Mouse (Mus musculus): ENCODE measurements around the gene Slit3. TPM values are rescaled to one million over a fixed set of nuclear protein-coding genes. Genes with fewer than 3 reads are reported as not detected.

The Slit3 gene
- polyA plus RNA-seq, 1 experiment from 2014 or later = 5.9 TPM

GRCm38 (mm10) chr11:35669536-35669935 lies 548.5 kb downstream of the Slit3 start:
- no peaks in the 10 kb centered on the region for H3K4me1 ChIP-seq (ENCODE audit: control insufficient read depth, insufficient read depth, low read length)
- H3K4me3 ChIP-seq (ENCODE audit: low read length) = no peak overlapping the region
- H3K27ac ChIP-seq (ENCODE audit: low read length) = no peak overlapping the region
- H3K27me3 ChIP-seq (replicated peaks; ENCODE audit: control insufficient read depth, insufficient read depth, low read length) = no peaks in the 10 kb centered on the region
- no peaks in the 10 kb centered on the region for H3K9me3 ChIP-seq (ENCODE audit: control insufficient read depth, low read length)
- 75% methylated on average over 5 of the region's 5 CpGs for WGBS
- H3K4me2 ChIP-seq (ENCODE audit: low read depth, low read length) = no peak overlapping the region
- H3K9ac ChIP-seq (ENCODE audit: low read depth, low read length) = no peak overlapping the region
- H3K36me3 ChIP-seq (ENCODE audit: control insufficient read depth, insufficient read depth, low read length) = no peaks in the 10 kb centered on the region
- ATAC-seq = no peak

- no peak for ATAC-seq
- Histone ChIP-seq H3K36me3 (ENCODE audit: control insufficient read depth, insufficient read depth, low read length) (no peaks in the 10 kb centered on the region), H3K27ac (ENCODE audit: low read length) (no peak overlapping the region), H3K4me3 (ENCODE audit: low read length) (no peak overlapping the region), H3K9me3 (ENCODE audit: control insufficient read depth, low read length) (no peaks in the 10 kb centered on the region), H3K9ac (ENCODE audit: low read depth, low read length) (no peak overlapping the region), H3K4me1 (ENCODE audit: control insufficient read depth, insufficient read depth, low read length) (no peaks in the 10 kb centered on the region), H3K27me3 (replicated peaks; ENCODE audit: control insufficient read depth, insufficient read depth, low read length) (no peaks in the 10 kb centered on the region), H3K4me2 (ENCODE audit: low read depth, low read length) (no peak overlapping the region)
- WGBS = 78% methylated on average over 6 of the region's 6 CpGs
Measured at GRCm38 (mm10) chr11:35670181-35670580, 549.2 kb downstream of the Slit3 start.

- H3K27me3 ChIP-seq (replicated peaks; ENCODE audit: control insufficient read depth, insufficient read depth, low read length) = no peaks in the 10 kb centered on the region
- H3K27ac ChIP-seq (ENCODE audit: low read length) = no peak overlapping the region
- H3K9me3 ChIP-seq (ENCODE audit: control insufficient read depth, low read length) = no peaks in the 10 kb centered on the region
- H3K4me2 ChIP-seq (ENCODE audit: low read depth, low read length) = no peak overlapping the region
- no peak overlapping the region for H3K4me3 ChIP-seq (ENCODE audit: low read length)
- ATAC-seq = no peak
- H3K4me1 ChIP-seq (ENCODE audit: control insufficient read depth, insufficient read depth, low read length) = no peaks in the 10 kb centered on the region
- no peaks in the 10 kb centered on the region for H3K36me3 ChIP-seq (ENCODE audit: control insufficient read depth, insufficient read depth, low read length)
- H3K9ac ChIP-seq (ENCODE audit: low read depth, low read length) = no peak overlapping the region
- WGBS = 82% methylated on average over 3 of the region's 3 CpGs
Measured at GRCm38 (mm10) chr11:35670746-35671145, 549.7 kb downstream of the Slit3 start.

- H3K27ac ChIP-seq (ENCODE audit: low read length) = no peak overlapping the region
- no peak for ATAC-seq
- no peak overlapping the region for H3K4me2 ChIP-seq (ENCODE audit: low read depth, low read length)
- no peaks in the 10 kb centered on the region for H3K4me1 ChIP-seq (ENCODE audit: control insufficient read depth, insufficient read depth, low read length)
- H3K27me3 ChIP-seq (replicated peaks; ENCODE audit: control insufficient read depth, insufficient read depth, low read length) = no peaks in the 10 kb centered on the region
- WGBS = 88% methylated on average over 7 of the region's 7 CpGs
- H3K9ac ChIP-seq (ENCODE audit: low read depth, low read length) = no peak overlapping the region
- H3K4me3 ChIP-seq (ENCODE audit: low read length) = no peak overlapping the region
- no peaks in the 10 kb centered on the region for H3K9me3 ChIP-seq (ENCODE audit: control insufficient read depth, low read length)
- no peaks in the 10 kb centered on the region for H3K36me3 ChIP-seq (ENCODE audit: control insufficient read depth, insufficient read depth, low read length)
Measured at GRCm38 (mm10) chr11:35673050-35673449, 552.0 kb downstream of the Slit3 start.

GRCm38 (mm10) chr11:35674242-35674641 lies 553.2 kb downstream of the Slit3 start:
- no peak overlapping the region for H3K27ac ChIP-seq (ENCODE audit: low read length)

GRCm38 (mm10) chr11:35676744-35677143 lies 555.7 kb downstream of the Slit3 start:
- Histone ChIP-seq H3K36me3 (ENCODE audit: control insufficient read depth, insufficient read depth, low read length) (no peaks in the 10 kb centered on the region), H3K4me2 (ENCODE audit: low read depth, low read length) (no peak overlapping the region), H3K9me3 (ENCODE audit: control insufficient read depth, low read length) (no peaks in the 10 kb centered on the region), H3K4me3 (ENCODE audit: low read length) (no peak overlapping the region), H3K27ac (ENCODE audit: low read length) (no peak overlapping the region), H3K9ac (ENCODE audit: low read depth, low read length) (no peak overlapping the region), H3K27me3 (replicated peaks; ENCODE audit: control insufficient read depth, insufficient read depth, low read length) (no peaks in the 10 kb centered on the region), H3K4me1 (ENCODE audit: control insufficient read depth, insufficient read depth, low read length) (no peaks in the 10 kb centered on the region)
- no peak for ATAC-seq
- 54% methylated on average over 4 of the region's 4 CpGs for WGBS

More at GRCm38 (mm10) chr11:35674242-35674641, 553.2 kb downstream of the Slit3 start:
- 94% methylated on average over 9 of the region's 9 CpGs for WGBS
- no peak overlapping the region for H3K9ac ChIP-seq (ENCODE audit: low read depth, low read length)
- no peak overlapping the region for H3K4me2 ChIP-seq (ENCODE audit: low read depth, low read length)
- no peaks in the 10 kb centered on the region for H3K4me1 ChIP-seq (ENCODE audit: control insufficient read depth, insufficient read depth, low read length)
- H3K36me3 ChIP-seq (ENCODE audit: control insufficient read depth, insufficient read depth, low read length) = no peaks in the 10 kb centered on the region
- no peak overlapping the region for H3K4me3 ChIP-seq (ENCODE audit: low read length)
- H3K27me3 ChIP-seq (replicated peaks; ENCODE audit: control insufficient read depth, insufficient read depth, low read length) = no peaks in the 10 kb centered on the region
- H3K9me3 ChIP-seq (ENCODE audit: control insufficient read depth, low read length) = no peaks in the 10 kb centered on the region
- no peak for ATAC-seq

GRCm38 (mm10) chr11:35679976-35680375 lies 559.0 kb downstream of the Slit3 start:
- Histone ChIP-seq H3K4me2 (ENCODE audit: low read depth, low read length) (no peak overlapping the region), H3K9ac (ENCODE audit: low read depth, low read length) (no peak overlapping the region)
- WGBS = 80% methylated on average over 5 of the region's 5 CpGs

GRCm38 (mm10) chr11:35687316-35687715 lies 566.3 kb downstream of the Slit3 start:
- no peaks in the 10 kb centered on the region for H3K27me3 ChIP-seq (replicated peaks; ENCODE audit: control insufficient read depth, insufficient read depth, low read length)
- 85% methylated on average over 6 of the region's 6 CpGs for WGBS
- H3K4me1 ChIP-seq (ENCODE audit: control insufficient read depth, insufficient read depth, low read length) = no peaks in the 10 kb centered on the region
- no peak overlapping the region for H3K4me2 ChIP-seq (ENCODE audit: low read depth, low read length)
- H3K9me3 ChIP-seq (ENCODE audit: control insufficient read depth, low read length) = no peaks in the 10 kb centered on the region
- no peaks in the 10 kb centered on the region for H3K36me3 ChIP-seq (ENCODE audit: control insufficient read depth, insufficient read depth, low read length)
- H3K4me3 ChIP-seq (ENCODE audit: low read length) = no peak overlapping the region
- no peak for ATAC-seq
- no peak overlapping the region for H3K9ac ChIP-seq (ENCODE audit: low read depth, low read length)
- no peak overlapping the region for H3K27ac ChIP-seq (ENCODE audit: low read length)

More at GRCm38 (mm10) chr11:35679976-35680375, 559.0 kb downstream of the Slit3 start:
- ATAC-seq = no peak
- Histone ChIP-seq H3K9me3 (ENCODE audit: control insufficient read depth, low read length) (no peaks in the 10 kb centered on the region), H3K27ac (ENCODE audit: low read length) (no peak overlapping the region), H3K4me1 (ENCODE audit: control insufficient read depth, insufficient read depth, low read length) (no peaks in the 10 kb centered on the region), H3K4me3 (ENCODE audit: low read length) (no peak overlapping the region), H3K36me3 (ENCODE audit: control insufficient read depth, insufficient read depth, low read length) (no peaks in the 10 kb centered on the region), H3K27me3 (replicated peaks; ENCODE audit: control insufficient read depth, insufficient read depth, low read length) (no peaks in the 10 kb centered on the region)

GRCm38 (mm10) chr11:35690515-35691281 lies 569.7 kb downstream of the Slit3 start:
- no peaks in the 10 kb centered on the region for H3K36me3 ChIP-seq (ENCODE audit: control insufficient read depth, insufficient read depth, low read length)
- no peaks in the 10 kb centered on the region for H3K9me3 ChIP-seq (ENCODE audit: control insufficient read depth, low read length)
- H3K4me3 ChIP-seq (ENCODE audit: low read length) = no peak overlapping the region
- no peak overlapping the region for H3K4me2 ChIP-seq (ENCODE audit: low read depth, low read length)
- 65% methylated on average over 7 of the region's 7 CpGs for WGBS
- no peaks in the 10 kb centered on the region for H3K27me3 ChIP-seq (replicated peaks; ENCODE audit: control insufficient read depth, insufficient read depth, low read length)
- no peak overlapping the region for H3K9ac ChIP-seq (ENCODE audit: low read depth, low read length)
- no peak for ATAC-seq
- H3K27ac ChIP-seq (ENCODE audit: low read length) = no peak overlapping the region
- H3K4me1 ChIP-seq (ENCODE audit: control insufficient read depth, insufficient read depth, low read length) = 0 out of 2 replicates have a peak, but pooled peaks cover 4% of the 10 kb centered on the region

Measured in intestine, embryonic 16.5 days (tissue).